Mouse (Mus musculus): ENCODE measurements around the gene Cth. TPM values are rescaled to one million over a fixed set of nuclear protein-coding genes. Genes with fewer than 3 reads are reported as not detected.

The Cth gene
- polyA plus RNA-seq (2017; shearing (Covaris generic)), result not detected

GRCm38 (mm10) chr3:157924692-157925328, at the start of gene Cth:
Cth (minus strand) TSS chr3:157925077.

GRCm38 (mm10) chr3:157946843-157947358, 22.0 kb upstream of the Cth start, which contains the start of gene Ankrd13c:
Ankrd13c (plus strand) TSS chr3:157947239.

Other genes with a start within 250 kb of the Cth start
- 48.6 TPM for gene Ankrd13c, start 22.2 kb upstream of the Cth start, polyA plus RNA-seq (2017; shearing (Covaris generic))
- gene Srsf11, start 111.6 kb upstream of the Cth start, polyA plus RNA-seq (2017; shearing (Covaris generic)), result 331 TPM
- gene Lrrc40, start 111.6 kb upstream of the Cth start, polyA plus RNA-seq (2017; shearing (Covaris generic)), result 29.1 TPM